Comparison of ENCODE assay signal across 9 mouse cellular contexts in the genomic region with DNA sequence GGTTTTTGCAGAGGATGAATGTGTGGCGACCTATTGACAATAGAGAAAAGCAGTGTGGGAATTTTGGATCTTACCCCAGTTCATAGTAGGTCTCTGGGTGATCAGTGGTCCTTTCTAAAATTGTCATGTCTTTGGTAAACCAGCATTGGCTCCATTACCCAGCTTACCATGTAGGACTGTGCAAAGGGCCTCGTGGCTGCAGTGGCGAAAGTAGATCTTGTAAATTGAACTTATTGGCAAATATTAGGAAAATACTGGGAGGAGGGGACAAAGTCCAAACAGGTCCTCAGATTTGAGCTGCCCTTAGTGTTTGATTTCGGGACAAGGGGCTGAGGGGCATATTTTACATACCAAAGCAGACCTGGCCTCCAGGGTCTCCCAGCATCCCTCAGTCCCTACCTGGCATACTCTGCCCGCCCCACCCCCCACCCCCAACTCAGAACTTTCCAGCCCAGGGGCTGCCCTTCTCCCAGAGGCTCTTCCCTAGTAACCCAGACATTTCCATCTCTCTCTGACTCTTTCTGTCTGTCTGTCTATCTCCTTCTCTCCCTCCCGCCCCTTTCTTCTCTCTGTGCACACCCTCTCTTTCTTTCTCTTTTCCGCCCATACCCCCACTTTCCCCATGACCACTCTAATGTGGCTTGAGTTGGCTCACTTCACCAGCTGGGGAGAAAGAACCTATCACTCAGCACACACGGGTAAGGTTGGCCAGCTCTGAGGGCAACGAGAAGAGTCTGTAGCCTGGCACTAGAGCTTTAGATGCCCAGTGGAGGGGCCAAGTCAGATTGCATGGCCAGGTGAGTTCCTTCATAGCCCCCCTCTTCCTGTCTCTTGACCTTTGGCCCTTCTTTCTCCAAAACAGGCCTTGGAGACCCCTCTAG. TPM values are rescaled to one million over a fixed set of nuclear protein-coding genes. Genes with fewer than 3 reads are reported as not detected.
DNase-seq lines count a peak whose midpoint lies in the region; ATAC-seq lines count a peak whose summit lies in the region.
"Had no signal": no experiment of that assay in that cellular context is flagged by ENCODE, and none has a peak within 500 bp of the region (broad histone marks: within the 10 kb centered on the region; RNA-seq: fewer than 3 reads in every experiment).

No protein-coding gene starts in this region.

- DNase-seq in heart, embryonic 10.5 days (ENCODE audit: low spot score): peak; percentile 62
- no peak for DNase-seq in heart, adult 18-20 months
- no peak for DNase-seq in lung, postnatal 25 days (ENCODE audit: low spot score)
- no peak for DNase-seq in cerebellum, adult 18-20 months
- no peak for DNase-seq in retina, embryonic 14.5 days (ENCODE audit: low spot score)
- DNase-seq: cerebellum, postnatal 25 days had no signal

- H3K27ac ChIP-seq in heart, embryonic 10.5 days: peak overlapping the region; percentile 81; the same call in 1 of the 2 replicates
- H3K27ac ChIP-seq in lung, embryonic 16.5 days (ENCODE audit: low read length): peak overlapping the region; percentile 89
- H3K27ac ChIP-seq in heart, embryonic 16.5 days (ENCODE audit: low read length): peak overlapping the region; percentile 77
- H3K27ac ChIP-seq in neural tube, embryonic 15.5 days (replicated peaks): 0 out of 2 replicates have a peak overlapping the region, but pooled peaks have one; percentile 51

- peaks cover 82% of the 10 kb centered on the region for H3K4me1 ChIP-seq in heart, embryonic 10.5 days
- H3K4me1 ChIP-seq in lung, embryonic 16.5 days (replicated peaks; ENCODE audit: control insufficient read depth, insufficient read depth, low read length): peaks cover 56% of the 10 kb centered on the region
- H3K4me1 ChIP-seq in heart, embryonic 16.5 days (ENCODE audit: control insufficient read depth, insufficient read depth, low read length): peaks cover 53% of the 10 kb centered on the region
- H3K4me1 ChIP-seq in neural tube, embryonic 15.5 days: peaks cover 53% of the 10 kb centered on the region

- H3K9me3 ChIP-seq in heart, embryonic 10.5 days: no peaks in the 10 kb centered on the region
- H3K9me3 ChIP-seq in lung, embryonic 16.5 days (ENCODE audit: control insufficient read depth, low read length): no peaks in the 10 kb centered on the region
- no peaks in the 10 kb centered on the region for H3K9me3 ChIP-seq in heart, embryonic 16.5 days (replicated peaks; ENCODE audit: control insufficient read depth, low read length)
- H3K9me3 ChIP-seq in neural tube, embryonic 15.5 days (replicated peaks): no peaks in the 10 kb centered on the region

- peak; percentile 15; the same call in 1 of the 2 replicates for ATAC-seq in lung, embryonic 16.5 days (ENCODE audit: low read depth)
- ATAC-seq in heart, embryonic 16.5 days (replicated peaks; ENCODE audit: extremely low read depth, insufficient read depth, low FRiP score): no peak
- no peak for ATAC-seq in neural tube, embryonic 15.5 days (ENCODE audit: low FRiP score)

- whole genome bisulfite sequencing in heart, embryonic 10.5 days: 73% methylated on average over 9 of the region's 9 CpGs
- 50% methylated on average over 9 of the region's 9 CpGs for WGBS in lung, embryonic 16.5 days
- WGBS in heart, embryonic 16.5 days: 71% methylated on average over 9 of the region's 9 CpGs
- 73% methylated on average over 9 of the region's 9 CpGs for WGBS in neural tube, embryonic 15.5 days

- H3K27me3 ChIP-seq in heart, embryonic 10.5 days (ENCODE audit: insufficient read depth, poor library complexity, severe bottlenecking): peaks cover 56% of the 10 kb centered on the region
- H3K27me3 ChIP-seq in lung, embryonic 16.5 days (ENCODE audit: control insufficient read depth, insufficient read depth, low read depth, low read length): no peaks in the 10 kb centered on the region
- H3K27me3 ChIP-seq in heart, embryonic 16.5 days (ENCODE audit: control insufficient read depth, insufficient read depth, low read length): no peaks in the 10 kb centered on the region
- no peaks in the 10 kb centered on the region for H3K27me3 ChIP-seq in neural tube, embryonic 15.5 days (replicated peaks)

- peak overlapping the region; percentile 3; the same call in 1 of the 2 replicates for H3K9ac ChIP-seq in lung, embryonic 16.5 days (ENCODE audit: low read length)
- peak overlapping the region; percentile 1; the same call in 1 of the 2 replicates for H3K9ac ChIP-seq in heart, embryonic 16.5 days (ENCODE audit: low read length)
- H3K9ac ChIP-seq in neural tube, embryonic 15.5 days (replicated peaks): no peak overlapping the region

- H3K36me3 ChIP-seq in heart, embryonic 10.5 days: peaks cover 36% of the 10 kb centered on the region
- peaks cover 15% of the 10 kb centered on the region for H3K36me3 ChIP-seq in lung, embryonic 16.5 days (ENCODE audit: control insufficient read depth, insufficient read depth, low read length)
- H3K36me3 ChIP-seq in heart, embryonic 16.5 days (ENCODE audit: control insufficient read depth, insufficient read depth): no peaks in the 10 kb centered on the region
- peaks cover 23% of the 10 kb centered on the region for H3K36me3 ChIP-seq in neural tube, embryonic 15.5 days

- H3K4me2 ChIP-seq in lung, embryonic 16.5 days (ENCODE audit: low read depth, low read length): no peak overlapping the region
- H3K4me2 ChIP-seq in heart, embryonic 16.5 days (ENCODE audit: low read depth, low read length): peak overlapping the region; percentile 16; the same call in 1 of the 2 replicates
- no peak overlapping the region for H3K4me2 ChIP-seq in neural tube, embryonic 15.5 days

- H3K4me3 ChIP-seq in heart, embryonic 10.5 days: no peak overlapping the region; the same call in 1 of the 2 replicates
- no peak overlapping the region for H3K4me3 ChIP-seq in lung, embryonic 16.5 days (ENCODE audit: low read length)
- no peak overlapping the region for H3K4me3 ChIP-seq in heart, embryonic 16.5 days (ENCODE audit: low read length)
- H3K4me3 ChIP-seq in neural tube, embryonic 15.5 days (replicated peaks): no peak overlapping the region

RNA-seq across cellular contexts. Expression of gene Tnk2, which starts 23.2 kb away (rescaled TPM):
- polyA plus RNA-seq in heart, embryonic 10.5 days (2016; fragmentation: Nextera tagmentation; extraction: Ambion mirVana): 6.5 and 9.2 TPM in 2 replicates
- 10 to 100 TPM; 20.5 to 22.0 TPM for total RNA-seq in heart, adult 18-20 months (2021)
- polyA plus RNA-seq in lung, embryonic 16.5 days (2015; fragmentation: Nextera tagmentation; extraction: Ambion mirVana): 15.4 and 18.0 TPM in 2 replicates
- 9.0 and 9.5 TPM in 2 replicates for polyA plus RNA-seq in heart, embryonic 16.5 days (2015; fragmentation: Nextera tagmentation; extraction: Ambion mirVana)
- 20.0 and 23.2 TPM in 2 replicates for polyA plus RNA-seq in neural tube, embryonic 15.5 days (2015; fragmentation: Nextera tagmentation; extraction: Ambion mirVana)

RNA-seq across cellular contexts. Expression of gene Tfrc, which starts 58.2 kb away (rescaled TPM):
- polyA plus RNA-seq in heart, embryonic 10.5 days (2016; fragmentation: Nextera tagmentation; extraction: Ambion mirVana): 72.0 and 82.0 TPM in 2 replicates
- total RNA-seq in heart, adult 18-20 months (2021): 10 to 100 TPM; 27.1 to 57.1 TPM
- polyA plus RNA-seq in lung, embryonic 16.5 days (2015; fragmentation: Nextera tagmentation; extraction: Ambion mirVana): 57.3 and 58.4 TPM in 2 replicates
- 49.2 and 53.8 TPM in 2 replicates for polyA plus RNA-seq in heart, embryonic 16.5 days (2015; fragmentation: Nextera tagmentation; extraction: Ambion mirVana)
- 32.7 and 33.1 TPM in 2 replicates for polyA plus RNA-seq in neural tube, embryonic 15.5 days (2015; fragmentation: Nextera tagmentation; extraction: Ambion mirVana)
